Mouse (Mus musculus): Measurements from ENCODE around the gene Pigu. TPM values are rescaled to one million over a fixed set of nuclear protein-coding genes. Genes with fewer than 3 reads are reported as not detected.

Pigu gene
- polyA plus RNA-seq, 1 experiment = 44.1 TPM

- no peaks in the 10 kb centered on the region for H3K36me3 ChIP-seq (ENCODE audit: control insufficient read depth, insufficient read depth, low read length, poor library complexity, severe bottlenecking)
- H3K27me3 ChIP-seq (ENCODE audit: control insufficient read depth, insufficient read depth, low read length, poor library complexity, severe bottlenecking) = no peaks in the 10 kb centered on the region
- H3K4me1 ChIP-seq (ENCODE audit: control insufficient read depth, insufficient read depth, low read length) = no peaks in the 10 kb centered on the region
- TF ChIP-seq EP300 (IDR thresholded peaks at IDR 0.05; ENCODE audit: insufficient read depth, low read depth, low read length) (no peak), CTCF (IDR thresholded peaks at IDR 0.05; ENCODE audit: low read depth, low read length) (no peak)
- no peaks in the 10 kb centered on the region for H3K9me3 ChIP-seq (replicated peaks; ENCODE audit: control insufficient read depth, insufficient read depth, low read length, poor library complexity, severe bottlenecking)
- H3K27ac ChIP-seq (ENCODE audit: insufficient read depth, low read length) = no peak overlapping the region
- no peak overlapping the region for H3K4me3 ChIP-seq (ENCODE audit: low read depth, low read length)
- no peak overlapping the region for H3K9ac ChIP-seq (ENCODE audit: low read depth, poor library complexity, severe bottlenecking)
Observed at GRCm38 (mm10) chr2:155346670-155347069, 10.6 kb downstream of the Pigu start.

- no peak overlapping the region for H3K9ac ChIP-seq (ENCODE audit: low read depth, poor library complexity, severe bottlenecking)
- no peak overlapping the region for H3K27ac ChIP-seq (ENCODE audit: insufficient read depth, low read length)
- H3K4me3 ChIP-seq (ENCODE audit: low read depth, low read length) = no peak overlapping the region
- TF ChIP-seq CTCF (IDR thresholded peaks at IDR 0.05; ENCODE audit: low read depth, low read length) = no peak
- no peak for TF ChIP-seq POLR2A (IDR thresholded peaks at IDR 0.05; ENCODE audit: insufficient read depth, low read length)
- TF ChIP-seq EP300 (IDR thresholded peaks at IDR 0.05; ENCODE audit: insufficient read depth, low read depth, low read length) = no peak
- H3K9me3 ChIP-seq (replicated peaks; ENCODE audit: control insufficient read depth, insufficient read depth, low read length, poor library complexity, severe bottlenecking) = no peaks in the 10 kb centered on the region
- no peaks in the 10 kb centered on the region for H3K36me3 ChIP-seq (ENCODE audit: control insufficient read depth, insufficient read depth, low read length, poor library complexity, severe bottlenecking)
- no peaks in the 10 kb centered on the region for H3K27me3 ChIP-seq (ENCODE audit: control insufficient read depth, insufficient read depth, low read length, poor library complexity, severe bottlenecking)
- no peaks in the 10 kb centered on the region for H3K4me1 ChIP-seq (ENCODE audit: control insufficient read depth, insufficient read depth, low read length)
Observed at GRCm38 (mm10) chr2:155340166-155340565, 17.1 kb downstream of the Pigu start.

- no peaks in the 10 kb centered on the region for H3K27me3 ChIP-seq (ENCODE audit: control insufficient read depth, insufficient read depth, low read length, poor library complexity, severe bottlenecking)
- TF ChIP-seq POLR2A (IDR thresholded peaks at IDR 0.05; ENCODE audit: insufficient read depth, low read length) (no peak), EP300 (IDR thresholded peaks at IDR 0.05; ENCODE audit: insufficient read depth, low read depth, low read length) (no peak), CTCF (IDR thresholded peaks at IDR 0.05; ENCODE audit: low read depth, low read length) (no peak)
- H3K9me3 ChIP-seq (replicated peaks; ENCODE audit: control insufficient read depth, insufficient read depth, low read length, poor library complexity, severe bottlenecking) = no peaks in the 10 kb centered on the region
- no peaks in the 10 kb centered on the region; the same call in 1 of the 2 replicates for H3K36me3 ChIP-seq (ENCODE audit: control insufficient read depth, insufficient read depth, low read length, poor library complexity, severe bottlenecking)
- H3K4me3 ChIP-seq (ENCODE audit: low read depth, low read length) = no peak overlapping the region
- no peak overlapping the region for H3K9ac ChIP-seq (ENCODE audit: low read depth, poor library complexity, severe bottlenecking)
- H3K27ac ChIP-seq (ENCODE audit: insufficient read depth, low read length) = no peak overlapping the region
- no peaks in the 10 kb centered on the region for H3K4me1 ChIP-seq (ENCODE audit: control insufficient read depth, insufficient read depth, low read length)
Observed at GRCm38 (mm10) chr2:155336254-155336653, 21.0 kb downstream of the Pigu start.

- H3K36me3 ChIP-seq (ENCODE audit: control insufficient read depth, insufficient read depth, low read length, poor library complexity, severe bottlenecking) = no peaks in the 10 kb centered on the region; the same call in 1 of the 2 replicates
- no peak overlapping the region for H3K9ac ChIP-seq (ENCODE audit: low read depth, poor library complexity, severe bottlenecking)
- no peak for TF ChIP-seq CTCF (IDR thresholded peaks at IDR 0.05; ENCODE audit: low read depth, low read length)
- no peak for TF ChIP-seq POLR2A (IDR thresholded peaks at IDR 0.05; ENCODE audit: insufficient read depth, low read length)
- TF ChIP-seq EP300 (IDR thresholded peaks at IDR 0.05; ENCODE audit: insufficient read depth, low read depth, low read length) = no peak
- no peaks in the 10 kb centered on the region for H3K4me1 ChIP-seq (ENCODE audit: control insufficient read depth, insufficient read depth, low read length)
- no peak overlapping the region for H3K4me3 ChIP-seq (ENCODE audit: low read depth, low read length)
- no peaks in the 10 kb centered on the region for H3K27me3 ChIP-seq (ENCODE audit: control insufficient read depth, insufficient read depth, low read length, poor library complexity, severe bottlenecking)
- no peaks in the 10 kb centered on the region for H3K9me3 ChIP-seq (replicated peaks; ENCODE audit: control insufficient read depth, insufficient read depth, low read length, poor library complexity, severe bottlenecking)
- no peak overlapping the region for H3K27ac ChIP-seq (ENCODE audit: insufficient read depth, low read length)
Observed at GRCm38 (mm10) chr2:155335231-155335630, 22.0 kb downstream of the Pigu start.

GRCm38 (mm10) chr2:155333421-155333820 lies 23.8 kb downstream of the Pigu start:
- no peaks in the 10 kb centered on the region; the same call in 1 of the 2 replicates for H3K36me3 ChIP-seq (ENCODE audit: control insufficient read depth, insufficient read depth, low read length, poor library complexity, severe bottlenecking)

GRCm38 (mm10) chr2:155331351-155331750 lies 25.9 kb downstream of the Pigu start:
- H3K9ac ChIP-seq (ENCODE audit: low read depth, poor library complexity, severe bottlenecking) = no peak overlapping the region
- no peaks in the 10 kb centered on the region for H3K27me3 ChIP-seq (ENCODE audit: control insufficient read depth, insufficient read depth, low read length, poor library complexity, severe bottlenecking)
- H3K4me3 ChIP-seq (ENCODE audit: low read depth, low read length) = no peak overlapping the region
- no peak overlapping the region for H3K27ac ChIP-seq (ENCODE audit: insufficient read depth, low read length)
- H3K9me3 ChIP-seq (replicated peaks; ENCODE audit: control insufficient read depth, insufficient read depth, low read length, poor library complexity, severe bottlenecking) = no peaks in the 10 kb centered on the region
- TF ChIP-seq POLR2A (IDR thresholded peaks at IDR 0.05; ENCODE audit: insufficient read depth, low read length) (no peak), EP300 (IDR thresholded peaks at IDR 0.05; ENCODE audit: insufficient read depth, low read depth, low read length) (no peak), CTCF (IDR thresholded peaks at IDR 0.05; ENCODE audit: low read depth, low read length) (no peak)
- no peaks in the 10 kb centered on the region; the same call in 1 of the 2 replicates for H3K36me3 ChIP-seq (ENCODE audit: control insufficient read depth, insufficient read depth, low read length, poor library complexity, severe bottlenecking)
- no peaks in the 10 kb centered on the region for H3K4me1 ChIP-seq (ENCODE audit: control insufficient read depth, insufficient read depth, low read length)

More at GRCm38 (mm10) chr2:155333421-155333820, 23.8 kb downstream of the Pigu start:
- Histone ChIP-seq H3K9me3 (replicated peaks; ENCODE audit: control insufficient read depth, insufficient read depth, low read length, poor library complexity, severe bottlenecking) (no peaks in the 10 kb centered on the region), H3K9ac (ENCODE audit: low read depth, poor library complexity, severe bottlenecking) (no peak overlapping the region), H3K27ac (ENCODE audit: insufficient read depth, low read length) (no peak overlapping the region), H3K27me3 (ENCODE audit: control insufficient read depth, insufficient read depth, low read length, poor library complexity, severe bottlenecking) (no peaks in the 10 kb centered on the region), H3K4me1 (ENCODE audit: control insufficient read depth, insufficient read depth, low read length) (no peaks in the 10 kb centered on the region), H3K4me3 (ENCODE audit: low read depth, low read length) (no peak overlapping the region)
- no peak for TF ChIP-seq EP300 (IDR thresholded peaks at IDR 0.05; ENCODE audit: insufficient read depth, low read depth, low read length)
- no peak for TF ChIP-seq POLR2A (IDR thresholded peaks at IDR 0.05; ENCODE audit: insufficient read depth, low read length)
- no peak for TF ChIP-seq CTCF (IDR thresholded peaks at IDR 0.05; ENCODE audit: low read depth, low read length)
